Mouse (Mus musculus): ENCODE data around the gene Snx27. TPM values are rescaled to one million over a fixed set of nuclear protein-coding genes. Genes with fewer than 3 reads are reported as not detected.

The Snx27 gene
- polyA plus RNA-seq, 1 experiment from 2014 or later: 21.5 TPM

DNA sequence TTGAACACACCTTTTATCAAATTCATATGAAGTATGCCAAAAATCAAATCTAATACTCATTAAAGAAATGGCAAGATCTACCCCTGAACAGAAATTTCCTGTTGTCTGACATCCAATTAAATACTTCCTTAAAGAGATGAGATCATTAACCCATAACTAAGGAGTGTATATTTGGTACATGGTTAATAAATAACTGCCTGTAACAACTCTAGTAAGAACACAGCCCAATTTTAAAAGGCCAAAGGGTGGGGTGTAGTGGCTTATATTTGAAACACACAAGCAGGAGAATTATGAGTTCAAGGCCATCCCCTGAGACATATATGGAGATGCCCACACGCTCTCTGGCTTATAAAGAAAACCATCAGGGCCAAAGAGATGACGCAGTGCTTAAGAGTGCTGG lies 133.1 kb downstream of the Snx27 start:
- no peak for DNase-seq (ENCODE audit: low spot score)
- Histone ChIP-seq H3K9me3 (ENCODE audit: low read length) (no peaks in the 10 kb centered on the region), H3K9ac (replicated peaks; ENCODE audit: low read depth) (no peak overlapping the region), H3K4me3 (ENCODE audit: low read depth, low read length) (no peak overlapping the region), H3K4me2 (replicated peaks; ENCODE audit: low read depth, low read length) (no peak overlapping the region), H3K36me3 (ENCODE audit: insufficient read depth, low read length) (no peaks in the 10 kb centered on the region; the same call in none of the 2 replicates), H3K27me3 (replicated peaks; ENCODE audit: insufficient read depth, low read length) (no peaks in the 10 kb centered on the region), H3K4me1 (ENCODE audit: insufficient read depth, low read depth, low read length) (no peaks in the 10 kb centered on the region), H3K27ac (ENCODE audit: low read length) (no peak overlapping the region)
- WGBS: 91% methylated on average over 2 of the region's 2 CpGs
- ATAC-seq: no peak
- TF ChIP-seq CTCF (IDR thresholded peaks at IDR 0.05) (no peak), EP300 (IDR thresholded peaks at IDR 0.05) (no peak)

Other genes starting within 250 kb of the Snx27 start
- 2.9 and 3.2 TPM in 2 replicates for gene Them5, start 240.6 kb downstream of the Snx27 start, polyA plus RNA-seq (2015; fragmentation: Nextera tagmentation; extraction: Ambion mirVana)
- 0.29 and 0.76 TPM in 2 replicates for gene C2cd4d, start 220.3 kb downstream of the Snx27 start, polyA plus RNA-seq (2015; fragmentation: Nextera tagmentation; extraction: Ambion mirVana)
- 5.6 and 7.4 TPM in 2 replicates for gene Rorc, start 209.9 kb downstream of the Snx27 start, polyA plus RNA-seq (2015; fragmentation: Nextera tagmentation; extraction: Ambion mirVana)
- gene Lingo4, start 184.2 kb downstream of the Snx27 start, polyA plus RNA-seq (2015; fragmentation: Nextera tagmentation; extraction: Ambion mirVana): 0.26 and 0.42 TPM in 2 replicates
- gene Tdrkh, start 169.4 kb downstream of the Snx27 start, polyA plus RNA-seq (2015; fragmentation: Nextera tagmentation; extraction: Ambion mirVana): 2.1 and 4.7 TPM in 2 replicates
- gene Mrpl9, start 139.4 kb downstream of the Snx27 start, polyA plus RNA-seq (2015; fragmentation: Nextera tagmentation; extraction: Ambion mirVana): 39.2 and 39.7 TPM in 2 replicates
- 0.25 and 0.30 TPM in 2 replicates for gene Oaz3, start 138.8 kb downstream of the Snx27 start, polyA plus RNA-seq (2015; fragmentation: Nextera tagmentation; extraction: Ambion mirVana)
- gene Celf3, start 104.4 kb downstream of the Snx27 start, polyA plus RNA-seq (2015; fragmentation: Nextera tagmentation; extraction: Ambion mirVana): 0.80 and 1.2 TPM in 2 replicates
- gene Riiad1, start 102.4 kb downstream of the Snx27 start, polyA plus RNA-seq (2015; fragmentation: Nextera tagmentation; extraction: Ambion mirVana): 28.7 and 32.9 TPM in 2 replicates
- gene Gm10972, start 60.4 kb upstream of the Snx27 start, polyA plus RNA-seq (2015; fragmentation: Nextera tagmentation; extraction: Ambion mirVana): not detected in 2 replicates
- gene Tuft1, start 76.2 kb upstream of the Snx27 start, polyA plus RNA-seq (2015; fragmentation: Nextera tagmentation; extraction: Ambion mirVana): 16.9 and 19.5 TPM in 2 replicates
- gene Selenbp2, start 110.8 kb upstream of the Snx27 start, polyA plus RNA-seq (2015; fragmentation: Nextera tagmentation; extraction: Ambion mirVana): 7.8 and 8.5 TPM in 2 replicates
- 29.6 and 37.6 TPM in 2 replicates for gene Cgn, start 203.8 kb upstream of the Snx27 start, polyA plus RNA-seq (2015; fragmentation: Nextera tagmentation; extraction: Ambion mirVana)

Measured in lung, postnatal 0 days (tissue).